Mouse (Mus musculus) hindbrain, embryonic 16.5 days (tissue): Measurements from ENCODE around the gene Rac3. TPM values are rescaled to one million over a fixed set of nuclear protein-coding genes. Genes with fewer than 3 reads are reported as not detected.
"Not testable (repeated sequence)": the region's sequence is repeated elsewhere in the genome, so short reads cannot be mapped to it uniquely, and the experiment has no call there.

ENCODE experiments used
- ATAC-seq: fragments of 200-750 bp; cut with Nextera tagmentation; 2 replicates; pipeline ENCODE4 v1.8.0; 2017; ENCODE audit warnings: moderate TSS enrichment, moderate library complexity
- H3K27ac ChIP-seq: fragments of 300-500 bp; sonication (generic); 2 replicates; pipeline ENCODE4 v1.5.1; 2014; ENCODE audit warnings: low read depth, mild to moderate bottlenecking, control low read depth, low read length, moderate library complexity
- H3K27me3 ChIP-seq: fragments of 300-500 bp; sonication (generic); replicated peaks from 2 replicates; pipeline ENCODE4 v1.6.1; 2014; ENCODE audit warnings: low read length; ENCODE audit not compliant: control insufficient read depth, insufficient read depth
- H3K36me3 ChIP-seq: fragments of 300-500 bp; sonication (generic); 2 replicates; pipeline ENCODE4 v1.6.1; 2014; ENCODE audit warnings: mild to moderate bottlenecking, low read length, moderate library complexity, mixed read lengths; ENCODE audit not compliant: control insufficient read depth, insufficient read depth
- H3K4me1 ChIP-seq: fragments of 300-500 bp; sonication (generic); 2 replicates; pipeline ENCODE4 v1.6.1; 2014; ENCODE audit warnings: low read depth, low read length; ENCODE audit not compliant: control insufficient read depth, insufficient read depth
- H3K4me2 ChIP-seq: fragments of 300-500 bp; sonication (generic); 2 replicates; pipeline ENCODE4 v1.6.1; 2014; ENCODE audit warnings: mild to moderate bottlenecking, low read length, control low read depth, moderate library complexity
- H3K4me3 ChIP-seq: fragments of 300-500 bp; sonication (generic); 2 replicates; pipeline ENCODE4 v1.5.1; 2014; ENCODE audit warnings: mild to moderate bottlenecking, low read length, control low read depth, moderate library complexity
- H3K9ac ChIP-seq: fragments of 300-500 bp; sonication (generic); 2 replicates; pipeline ENCODE4 v1.6.1; 2014; ENCODE audit warnings: low read depth, mild to moderate bottlenecking, control low read depth, low read length, moderate library complexity
- H3K9me3 ChIP-seq: fragments of 300-500 bp; sonication (generic); 2 replicates; pipeline ENCODE4 v1.6.1; 2014; ENCODE audit warnings: mild to moderate bottlenecking, low read length, moderate library complexity; ENCODE audit not compliant: control insufficient read depth
- WGBS: fragments of 180-500 bp; shearing (Covaris S2); extraction: QIAGEN DNeasy Blood & Tissue Kit; methylation state at CpG from one replicate; pipeline ENCODE4 v1.1.7; 2014; 5-methylcytosine and 5-hydroxymethylcytosine counted together
- polyA plus RNA-seq: library from polyadenylated mRNA; unstranded; fragments of >200 nt; fragmentation: Nextera tagmentation; extraction: Ambion mirVana; gene quantifications from 2 replicates; pipeline ENCODE4 v1.2.1, GENCODE M21; 2015

The Rac3 gene
- 624 and 705 TPM in 2 replicates for polyA plus RNA-seq

DNA sequence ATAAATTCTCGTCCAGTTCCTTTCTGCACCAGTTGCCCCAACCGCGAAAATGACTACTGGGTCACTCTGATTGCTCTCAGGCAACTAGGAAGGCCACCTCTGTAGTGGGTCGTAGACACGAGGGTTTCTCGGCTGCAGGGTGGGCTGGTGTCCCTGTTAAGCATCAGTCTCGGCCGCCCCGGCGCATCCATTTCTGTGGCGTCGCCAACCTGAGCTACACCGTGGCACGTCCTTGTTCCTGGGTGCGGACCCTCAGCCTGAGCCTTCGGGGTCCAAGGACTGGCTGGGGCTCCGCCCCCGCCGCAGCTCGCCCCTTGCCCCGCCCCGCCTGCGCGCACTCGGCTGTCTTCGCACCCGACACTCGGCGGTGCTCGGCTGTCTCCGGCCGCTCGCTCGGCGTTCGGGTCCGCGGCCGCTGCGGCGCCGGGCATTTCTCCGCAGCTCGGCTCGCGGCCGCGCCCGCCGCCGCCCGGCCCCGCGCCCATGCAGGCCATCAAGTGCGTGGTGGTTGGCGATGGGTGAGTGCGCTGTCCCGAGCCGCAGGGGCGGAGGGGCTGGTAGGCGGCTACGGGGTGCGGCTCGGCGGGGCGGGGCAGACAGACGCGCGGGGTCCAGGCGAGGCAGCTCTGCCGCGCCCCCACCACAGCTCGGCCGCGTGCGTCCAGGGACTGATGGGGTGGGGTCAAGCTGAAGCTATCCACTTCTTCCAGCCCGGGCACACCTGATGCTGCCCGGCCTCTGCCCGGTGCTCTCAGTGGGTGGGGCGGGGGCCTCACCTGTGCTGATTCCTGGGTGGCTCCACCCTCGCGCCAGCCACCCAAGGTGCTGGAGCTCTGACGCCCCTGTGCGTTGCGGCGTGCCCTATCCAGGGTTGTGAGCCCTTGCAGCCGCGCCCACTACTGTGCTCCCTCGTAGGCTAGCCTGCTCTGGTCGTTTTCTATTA lies at the start of gene Rac3:
TSS of gene Rac3 (plus strand) at position 347 of the 943 bp plus-strand sequence.
- Histone ChIP-seq H3K27me3 (no peaks in the 10 kb centered on the region), H3K9ac (peak within 1 kb of the TSS; percentile 95), H3K4me2 (peak within 1 kb of the TSS; percentile 64), H3K4me1 (peaks cover 16% of the 10 kb centered on the region), H3K27ac (peak within 1 kb of the TSS; percentile 82), H3K36me3 (peaks cover 18% of the 10 kb centered on the region), H3K9me3 (no peaks in the 10 kb centered on the region), H3K4me3 (peak within 1 kb of the TSS; percentile 64)
- WGBS = under 1% methylated on average over 70 of the region's 90 CpGs
- peak; percentile 90 for ATAC-seq

DNA sequence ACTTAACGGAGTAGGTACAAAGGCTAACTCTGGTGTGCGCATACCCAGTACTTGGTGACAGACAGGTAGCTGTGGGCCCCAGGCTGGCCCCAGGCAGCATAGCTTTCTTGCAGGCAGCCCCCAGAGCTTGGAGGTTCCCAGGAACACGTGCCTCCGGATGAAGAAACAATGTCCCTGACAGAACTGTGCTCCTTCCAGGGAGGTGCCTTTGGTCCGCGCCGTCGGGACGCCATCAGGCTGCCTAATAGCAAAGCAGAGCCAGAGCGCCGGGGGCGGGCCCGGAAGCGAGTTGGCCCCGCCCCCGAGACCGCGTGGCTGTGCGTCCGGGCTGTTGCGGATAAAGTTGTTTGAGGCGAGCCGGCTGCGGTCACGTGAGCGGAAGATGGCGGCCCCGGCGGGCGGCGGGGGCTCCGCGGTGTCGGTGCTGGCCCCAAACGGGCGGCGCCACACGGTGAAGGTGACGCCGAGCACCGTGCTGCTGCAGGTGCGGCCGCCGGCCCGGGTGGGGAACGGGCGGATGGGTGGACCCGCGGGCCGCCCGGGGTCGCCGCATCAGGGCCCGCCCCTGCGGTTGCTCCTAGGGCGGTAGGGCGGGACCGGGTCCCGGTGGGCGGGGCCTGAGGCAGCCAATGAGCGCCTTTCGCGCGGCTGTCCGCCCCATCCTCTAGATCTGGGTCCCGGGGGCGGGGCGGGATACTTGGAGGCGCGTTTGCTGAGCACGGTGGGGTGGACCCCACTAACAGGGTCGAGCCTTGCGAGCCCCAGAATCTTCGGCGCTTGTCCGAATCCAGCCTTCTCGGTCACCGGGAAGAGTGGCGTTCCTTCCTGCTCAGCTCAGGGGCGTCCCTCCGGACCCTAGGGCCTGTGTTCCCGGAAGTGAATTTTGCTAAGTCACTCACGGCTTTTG lies 48.3 kb upstream of the Rac3 start, which contains the start of gene Aspscr1:
TSS of gene Aspscr1 (plus strand) at position 287 of the 907 bp plus-strand sequence.
- H3K27me3 ChIP-seq = no peaks in the 10 kb centered on the region
- WGBS = under 1% methylated on average over 71 of the region's 83 CpGs
- ATAC-seq = peak; percentile 98

DNA sequence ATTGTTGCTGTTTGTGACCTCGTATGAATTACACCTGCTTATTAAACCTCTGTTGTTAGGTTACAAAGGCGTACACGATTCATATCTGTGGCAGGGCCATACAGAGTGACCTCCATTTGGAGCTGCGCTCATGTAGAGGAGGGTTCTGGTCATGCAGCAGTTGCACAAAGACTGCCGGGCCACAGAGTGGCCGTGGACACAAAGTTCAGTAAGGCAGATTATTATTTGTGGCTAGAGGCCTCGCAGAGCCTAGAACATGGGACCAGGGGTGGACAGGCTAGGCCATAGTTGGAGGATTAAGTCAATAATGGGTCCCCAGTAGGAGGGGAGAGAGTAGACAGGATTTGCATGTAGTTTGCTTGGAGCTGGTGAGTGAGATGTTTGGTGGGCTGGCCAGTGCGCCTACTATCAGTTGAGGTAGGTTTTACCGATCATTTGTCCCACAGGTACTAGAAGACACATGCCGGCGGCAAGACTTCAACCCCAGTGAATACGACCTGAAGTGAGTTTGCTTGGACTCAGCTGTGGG lies 47.6 kb upstream of the Rac3 start:
- H3K4me2 ChIP-seq = peak overlapping the region; percentile 93
- no peaks in the 10 kb centered on the region for H3K27me3 ChIP-seq
- WGBS = 38% methylated on average over 12 of the region's 12 CpGs
- peaks cover 5% of the 10 kb centered on the region; the same call in 1 of the 2 replicates for H3K36me3 ChIP-seq
- ATAC-seq = peak; percentile 37
- H3K4me1 ChIP-seq = peaks cover 7% of the 10 kb centered on the region
- H3K27ac ChIP-seq = peak overlapping the region; percentile 94
- no peaks in the 10 kb centered on the region for H3K9me3 ChIP-seq
- H3K9ac ChIP-seq = peak overlapping the region; percentile 85
- peak overlapping the region; percentile 78 for H3K4me3 ChIP-seq

More for the DNA sequence above, 48.3 kb upstream of the Rac3 start, which contains the start of gene Aspscr1:
- Histone ChIP-seq H3K36me3 (no peaks in the 10 kb centered on the region; the same call in 1 of the 2 replicates), H3K27ac (peak within 1 kb of the TSS; percentile 94), H3K9ac (peak within 1 kb of the TSS; percentile 85), H3K9me3 (no peaks in the 10 kb centered on the region), H3K4me1 (peaks cover 7% of the 10 kb centered on the region), H3K4me2 (peak within 1 kb of the TSS; percentile 93), H3K4me3 (peak within 1 kb of the TSS; percentile 78)

DNA sequence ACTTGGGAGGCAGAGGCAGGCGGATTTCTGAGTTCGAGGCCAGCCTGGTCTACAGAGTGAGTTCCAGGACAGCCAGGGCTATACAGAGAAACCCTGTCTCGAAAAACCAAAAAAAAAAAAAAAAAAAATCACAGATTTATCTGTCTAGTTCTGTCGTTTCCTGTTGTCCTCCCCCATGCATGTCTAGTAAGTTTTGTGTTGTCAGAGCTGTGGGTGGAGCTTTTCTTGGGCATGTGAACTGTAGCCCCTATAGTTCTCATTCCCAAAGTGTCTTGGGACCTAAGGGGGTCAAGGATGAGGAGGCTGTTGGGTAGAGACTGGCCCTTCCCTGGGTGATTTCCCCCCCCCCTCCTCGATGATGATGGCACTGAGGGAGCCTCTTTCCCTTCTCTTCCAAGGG lies 45.4 kb upstream of the Rac3 start:
- not testable (repeated sequence) for H3K36me3 ChIP-seq, H3K9ac ChIP-seq, ATAC-seq, H3K4me2 ChIP-seq, H3K4me1 ChIP-seq, H3K27me3 ChIP-seq, H3K4me3 ChIP-seq, H3K27ac ChIP-seq, H3K9me3 ChIP-seq
- WGBS = 94% methylated on average over 4 of the region's 5 CpGs

DNA sequence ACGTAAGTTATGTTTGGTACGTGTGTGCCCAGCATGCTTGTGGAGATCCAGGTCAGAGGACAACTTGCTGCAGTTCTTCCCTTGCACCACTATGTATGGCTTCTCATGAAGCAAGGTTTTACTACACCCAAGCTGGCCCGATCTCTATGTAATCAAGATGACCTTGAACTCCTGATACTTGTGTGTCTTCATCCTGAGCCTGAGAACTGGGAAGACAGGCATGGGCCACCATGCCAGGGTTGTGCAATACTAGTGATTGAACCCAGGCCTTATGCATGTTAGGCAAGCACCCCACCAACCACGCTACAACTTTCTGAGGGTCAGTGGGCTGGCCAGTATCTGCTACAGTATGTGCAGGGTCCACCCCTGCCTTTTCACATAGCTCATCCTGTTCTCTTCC lies 44.3 kb upstream of the Rac3 start:
- Histone ChIP-seq H3K9me3 (no peaks in the 10 kb centered on the region), H3K4me1 (peaks cover 7% of the 10 kb centered on the region), H3K36me3 (peaks cover 5% of the 10 kb centered on the region; the same call in 1 of the 2 replicates), H3K4me2 (no peak overlapping the region), H3K4me3 (no peak overlapping the region), H3K27me3 (no peaks in the 10 kb centered on the region), H3K9ac (no peak overlapping the region), H3K27ac (no peak overlapping the region)
- no peak for ATAC-seq
- 91% methylated on average over 4 of the region's 4 CpGs for WGBS

DNA sequence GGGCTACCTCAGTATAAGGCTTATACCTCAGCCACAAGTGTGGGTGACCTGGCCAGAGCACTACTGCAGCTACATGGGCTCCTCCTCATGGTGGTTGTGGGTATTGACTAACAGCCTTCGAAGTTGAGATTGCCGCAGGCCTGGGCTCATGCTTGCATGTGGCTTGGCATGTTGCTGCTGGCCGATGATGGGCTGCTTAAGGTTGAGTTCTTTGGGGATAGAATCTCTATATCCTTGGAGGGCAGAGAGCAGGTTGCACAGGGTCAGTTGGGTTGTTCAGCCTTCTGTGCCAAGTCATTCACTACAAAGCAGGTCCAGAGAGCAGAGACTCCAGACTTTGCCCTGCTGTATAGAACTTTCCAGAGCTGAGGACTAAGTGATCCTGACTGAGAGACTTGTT lies 41.4 kb upstream of the Rac3 start:
- H3K27me3 ChIP-seq = no peaks in the 10 kb centered on the region
- no peaks in the 10 kb centered on the region for H3K9me3 ChIP-seq
- no peaks in the 10 kb centered on the region for H3K4me1 ChIP-seq
- WGBS = 86% methylated on average over 3 of the region's 3 CpGs
- no peak for ATAC-seq
- no peak overlapping the region for H3K4me3 ChIP-seq
- H3K4me2 ChIP-seq = no peak overlapping the region
- no peak overlapping the region for H3K27ac ChIP-seq
- H3K36me3 ChIP-seq = peaks cover 5% of the 10 kb centered on the region; the same call in 1 of the 2 replicates
- no peak overlapping the region for H3K9ac ChIP-seq

DNA sequence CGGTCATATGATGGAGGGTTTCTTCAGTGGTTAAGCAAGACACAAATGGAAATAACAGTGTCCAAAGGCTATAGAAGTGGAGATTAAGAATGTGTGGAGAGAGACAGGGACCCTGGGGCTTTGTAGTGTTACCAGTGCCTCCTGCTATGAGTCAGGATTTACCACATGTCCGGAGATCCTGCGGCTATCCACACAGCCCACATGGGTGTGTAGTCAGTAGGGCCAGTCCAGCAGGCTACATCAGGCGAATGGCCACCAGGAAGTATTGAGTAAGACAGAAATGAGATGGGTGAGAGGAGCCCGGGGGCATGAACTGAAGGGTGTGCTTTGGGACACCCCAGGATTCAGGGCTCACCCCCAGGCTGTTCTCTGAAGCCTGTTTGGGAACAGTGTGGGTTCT lies 38.6 kb upstream of the Rac3 start:
- Histone ChIP-seq H3K4me3 (no peak overlapping the region), H3K9ac (no peak overlapping the region), H3K27me3 (no peaks in the 10 kb centered on the region), H3K4me1 (no peaks in the 10 kb centered on the region), H3K27ac (no peak overlapping the region), H3K36me3 (peaks cover 9% of the 10 kb centered on the region; the same call in 1 of the 2 replicates), H3K4me2 (no peak overlapping the region), H3K9me3 (no peaks in the 10 kb centered on the region)
- 95% methylated on average over 5 of the region's 5 CpGs for WGBS
- ATAC-seq = no peak

DNA sequence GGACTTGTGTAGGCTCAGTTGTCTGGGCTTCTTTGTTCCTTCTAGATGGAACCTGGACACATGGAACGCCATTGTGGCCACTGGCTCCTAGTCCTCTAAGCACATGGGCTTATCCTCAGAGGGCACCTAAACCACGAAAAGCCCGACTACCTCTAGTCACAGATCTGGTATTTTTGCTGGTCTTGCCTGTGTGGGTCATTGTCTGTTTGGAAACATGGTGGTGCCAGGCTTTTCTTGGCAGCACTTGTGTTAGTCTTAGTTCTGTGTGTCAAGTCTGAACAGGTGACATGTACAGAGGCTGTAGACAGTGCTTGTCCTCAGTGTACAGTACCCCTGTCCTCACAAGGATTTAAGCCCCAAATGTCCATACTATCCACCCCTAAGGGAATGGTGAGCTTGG lies 37.7 kb upstream of the Rac3 start:
- Histone ChIP-seq H3K4me3 (no peak overlapping the region), H3K4me1 (no peaks in the 10 kb centered on the region), H3K4me2 (no peak overlapping the region), H3K9me3 (no peaks in the 10 kb centered on the region), H3K9ac (no peak overlapping the region), H3K36me3 (peaks cover 5% of the 10 kb centered on the region; the same call in 1 of the 2 replicates), H3K27me3 (no peaks in the 10 kb centered on the region), H3K27ac (no peak overlapping the region)
- no peak for ATAC-seq
- WGBS = 93% methylated on average over 3 of the region's 3 CpGs
